Mouse (Mus musculus) thymus, adult 2 months (tissue): Measurements from ENCODE around the gene Cacnb4.

Experiments used
- CTCF ChIP-seq: fragments of 200-500 bp; IDR thresholded peaks from 2 replicates; pipeline ENCODE4 v1.5.1; 2012; ENCODE audit warnings: mild to moderate bottlenecking, control low read depth, low read length, moderate library complexity, borderline replicate concordance; ENCODE audit not compliant: control insufficient read depth, poor library complexity, insufficient read depth; ENCODE audit errors: extremely low read depth
- POLR2A ChIP-seq: fragments of 200-500 bp; IDR thresholded peaks from 2 replicates; pipeline ENCODE4 v1.6.1; 2012; ENCODE audit warnings: mild to moderate bottlenecking, low read length, control low read depth, moderate library complexity; ENCODE audit not compliant: control insufficient read depth, poor library complexity, insufficient read depth; ENCODE audit errors: extremely low read depth

- TF ChIP-seq CTCF (no peak), POLR2A (no peak)
These were observed 40.4 kb upstream of the Cacnb4 start for GRCm38 (mm10) chr2:52717076-52717475.
